In the genomic region with DNA sequence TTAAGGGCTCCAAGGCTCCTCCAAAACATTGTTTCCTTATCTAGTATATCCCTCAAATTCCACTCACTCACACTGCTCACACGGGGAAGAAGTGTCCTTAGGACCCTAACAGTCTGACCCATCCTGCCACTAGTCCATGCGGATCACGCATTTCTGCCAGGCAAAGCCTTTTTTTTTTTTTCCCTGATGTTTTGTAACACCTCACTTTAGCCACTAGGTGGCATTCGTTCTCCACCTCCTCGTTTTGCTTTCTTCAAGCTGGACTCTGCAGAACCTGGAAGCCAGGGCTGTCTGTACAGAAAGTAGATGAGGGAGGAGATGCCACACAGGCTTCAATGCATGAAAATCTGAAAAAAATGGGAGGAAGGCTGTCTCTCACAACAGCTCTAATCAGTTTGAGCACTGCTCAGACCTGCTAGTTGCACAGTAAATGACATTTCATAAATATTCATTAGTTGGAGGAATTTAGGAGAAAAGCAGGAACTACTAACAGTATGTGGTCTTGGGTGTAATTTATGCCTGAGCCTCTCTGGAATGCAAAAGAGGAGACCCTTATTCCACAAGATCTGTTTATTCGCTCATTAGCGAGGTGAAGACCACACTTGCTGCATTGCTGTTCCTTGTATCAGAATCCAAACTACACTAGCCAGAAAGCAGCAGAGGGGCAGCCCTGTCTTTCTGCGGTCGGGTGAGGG, we compare ENCODE assay signal across 9 mouse cellular contexts. TPM values are rescaled to one million over a fixed set of nuclear protein-coding genes. Genes with fewer than 3 reads are reported as not detected.
DNase-seq lines count a peak whose midpoint lies in the region; ATAC-seq and TF ChIP-seq lines count a peak whose summit lies in the region.
"Had no signal": no experiment of that assay in that cellular context is flagged by ENCODE, and none has a peak within 500 bp of the region (broad histone marks: within the 10 kb centered on the region; RNA-seq: fewer than 3 reads in every experiment).

No protein-coding gene starts in this region.

- ATAC-seq in embryonic facial prominence, embryonic 14.5 days (ENCODE audit: low read depth) = peak; percentile 75
- ATAC-seq in hindbrain, embryonic 14.5 days (ENCODE audit: low FRiP score) = peak; percentile 86
- peak; percentile 65; the same call in 1 of the 2 replicates for ATAC-seq in stomach, embryonic 14.5 days (ENCODE audit: insufficient number of reproducible peaks, insufficient read depth, low FRiP score, low read depth)

- no peak for DNase-seq in spleen, adult 2 months (ENCODE audit: low read depth in 1 of 2, low spot score in 2 of 2)
- DNase-seq in spleen, postnatal 14 days (ENCODE audit: low spot score in 2 of 2) = no peak
- DNase-seq in embryonic facial prominence, embryonic 14.5 days (ENCODE audit: low spot score) = peak; percentile 83
- peak; percentile 87 for DNase-seq in hindbrain, embryonic 14.5 days (ENCODE audit: low spot score)
- peak; percentile 59 to 64 for DNase-seq in layer of hippocampus, postnatal 14 days (ENCODE audit: low spot score in 2 of 2)
- DNase-seq in midbrain, embryonic 10.5 days (ENCODE audit: low spot score) = peak; percentile 48

- H3K4me2 ChIP-seq in embryonic facial prominence, embryonic 14.5 days (ENCODE audit: low read depth, low read length) = no peak overlapping the region
- H3K4me2 ChIP-seq in hindbrain, embryonic 14.5 days (replicated peaks) = no peak overlapping the region
- no peak overlapping the region for H3K4me2 ChIP-seq in stomach, embryonic 14.5 days (replicated peaks; ENCODE audit: low read depth, low read length)
- H3K4me2 ChIP-seq: stomach, embryonic 15.5 days had no signal

- H3K27me3 ChIP-seq in spleen, adult 2 months (ENCODE audit: control insufficient read depth, insufficient read depth, low read length) = no peaks in the 10 kb centered on the region
- H3K27me3 ChIP-seq in embryonic facial prominence, embryonic 14.5 days (replicated peaks; ENCODE audit: control insufficient read depth, insufficient read depth, low read length) = no peaks in the 10 kb centered on the region
- H3K27me3 ChIP-seq in hindbrain, embryonic 14.5 days (ENCODE audit: control insufficient read depth, insufficient read depth, low read length) = no peaks in the 10 kb centered on the region
- H3K27me3 ChIP-seq in midbrain, embryonic 10.5 days (ENCODE audit: low read depth, poor library complexity, severe bottlenecking) = no peaks in the 10 kb centered on the region
- no peaks in the 10 kb centered on the region for H3K27me3 ChIP-seq in stomach, embryonic 14.5 days (ENCODE audit: control insufficient read depth, insufficient read depth, low read length)
- H3K27me3 ChIP-seq: stomach, embryonic 15.5 days had no signal

- H3K9ac ChIP-seq in embryonic facial prominence, embryonic 14.5 days (ENCODE audit: low read depth, low read length) = no peak overlapping the region
- H3K9ac ChIP-seq in hindbrain, embryonic 14.5 days = no peak overlapping the region
- H3K9ac ChIP-seq in stomach, embryonic 14.5 days (replicated peaks; ENCODE audit: low read depth, low read length) = no peak overlapping the region
- H3K9ac ChIP-seq: stomach, embryonic 15.5 days had no signal

- WGBS in spleen, adult 2 months = 23% methylated on average over 9 of the region's 9 CpGs
- WGBS in embryonic facial prominence, embryonic 14.5 days = 19% methylated on average over 9 of the region's 9 CpGs
- 16% methylated on average over 9 of the region's 9 CpGs for WGBS in hindbrain, embryonic 14.5 days
- WGBS in midbrain, embryonic 10.5 days = 26% methylated on average over 9 of the region's 9 CpGs
- WGBS in stomach, embryonic 14.5 days = 24% methylated on average over 9 of the region's 9 CpGs

- no peak overlapping the region for H3K4me3 ChIP-seq in spleen, adult 2 months (ENCODE audit: extremely low read depth, insufficient read depth, insufficient read length)
- no peak overlapping the region for H3K4me3 ChIP-seq in bone marrow macrophage, adult 2 months (ENCODE audit: insufficient read depth, low read length)
- no peak overlapping the region for H3K4me3 ChIP-seq in embryonic facial prominence, embryonic 14.5 days (ENCODE audit: low read depth, low read length)
- H3K4me3 ChIP-seq in hindbrain, embryonic 14.5 days (replicated peaks; ENCODE audit: low read length) = no peak overlapping the region
- H3K4me3 ChIP-seq in midbrain, embryonic 10.5 days = no peak overlapping the region
- H3K4me3 ChIP-seq in stomach, embryonic 14.5 days (ENCODE audit: low read depth, low read length) = no peak overlapping the region
- H3K4me3 ChIP-seq: stomach, embryonic 15.5 days had no signal

- no peak for TF ChIP-seq POLR2A in spleen, adult 2 months (IDR thresholded peaks at IDR 0.05; ENCODE audit: low read depth, low read length)
- no peak for TF ChIP-seq POLR2A in bone marrow macrophage, adult 2 months (IDR thresholded peaks at IDR 0.05; ENCODE audit: borderline replicate concordance, low read depth, low read length)

- no peaks in the 10 kb centered on the region for H3K4me1 ChIP-seq in spleen, adult 2 months (ENCODE audit: control insufficient read depth, insufficient read depth, insufficient read length)
- no peaks in the 10 kb centered on the region for H3K4me1 ChIP-seq in bone marrow macrophage, adult 2 months (ENCODE audit: control insufficient read depth, insufficient read depth, low read length)
- H3K4me1 ChIP-seq in embryonic facial prominence, embryonic 14.5 days (ENCODE audit: control insufficient read depth, insufficient read depth, low read length) = no peaks in the 10 kb centered on the region
- no peaks in the 10 kb centered on the region for H3K4me1 ChIP-seq in hindbrain, embryonic 14.5 days (replicated peaks; ENCODE audit: control insufficient read depth, insufficient read depth, low read length)
- H3K4me1 ChIP-seq in midbrain, embryonic 10.5 days = 0 out of 2 replicates have a peak, but pooled peaks cover 4% of the 10 kb centered on the region
- H3K4me1 ChIP-seq in stomach, embryonic 14.5 days (ENCODE audit: control insufficient read depth, insufficient read depth, low read length) = no peaks in the 10 kb centered on the region
- H3K4me1 ChIP-seq: stomach, embryonic 15.5 days had no signal

- no peak overlapping the region for H3K27ac ChIP-seq in spleen, adult 2 months (ENCODE audit: insufficient read depth, low read length)
- no peak overlapping the region for H3K27ac ChIP-seq in bone marrow macrophage, adult 2 months (ENCODE audit: insufficient read depth, low read depth, low read length)
- no peak overlapping the region for H3K27ac ChIP-seq in embryonic facial prominence, embryonic 14.5 days (replicated peaks; ENCODE audit: low read depth, low read length)
- H3K27ac ChIP-seq in hindbrain, embryonic 14.5 days = no peak overlapping the region
- H3K27ac ChIP-seq in midbrain, embryonic 10.5 days (replicated peaks) = no peak overlapping the region
- H3K27ac ChIP-seq in stomach, embryonic 14.5 days (ENCODE audit: low read length) = no peak overlapping the region
- H3K27ac ChIP-seq: stomach, embryonic 15.5 days had no signal

- H3K36me3 ChIP-seq in spleen, adult 2 months (ENCODE audit: control insufficient read depth, insufficient read depth, low read length) = no peaks in the 10 kb centered on the region
- H3K36me3 ChIP-seq in embryonic facial prominence, embryonic 14.5 days (ENCODE audit: control insufficient read depth, insufficient read depth, low read length) = no peaks in the 10 kb centered on the region
- no peaks in the 10 kb centered on the region for H3K36me3 ChIP-seq in hindbrain, embryonic 14.5 days (replicated peaks; ENCODE audit: control insufficient read depth, insufficient read depth)
- H3K36me3 ChIP-seq in midbrain, embryonic 10.5 days = no peaks in the 10 kb centered on the region
- H3K36me3 ChIP-seq in stomach, embryonic 14.5 days (ENCODE audit: control insufficient read depth, insufficient read depth, low read length) = no peaks in the 10 kb centered on the region
- H3K36me3 ChIP-seq: stomach, embryonic 15.5 days had no signal

- no peaks in the 10 kb centered on the region for H3K9me3 ChIP-seq in embryonic facial prominence, embryonic 14.5 days (ENCODE audit: control insufficient read depth, low read length)
- no peaks in the 10 kb centered on the region for H3K9me3 ChIP-seq in hindbrain, embryonic 14.5 days (ENCODE audit: control insufficient read depth, low read length)
- H3K9me3 ChIP-seq in midbrain, embryonic 10.5 days (replicated peaks) = no peaks in the 10 kb centered on the region
- no peaks in the 10 kb centered on the region for H3K9me3 ChIP-seq in stomach, embryonic 14.5 days (ENCODE audit: control insufficient read depth, low read depth, low read length)
- H3K9me3 ChIP-seq: stomach, embryonic 15.5 days had no signal

- peak; percentile 39; the same call in 1 of the 2 replicates for TF ChIP-seq CTCF in spleen, adult 2 months (IDR thresholded peaks at IDR 0.05; ENCODE audit: extremely low read depth, insufficient read depth, insufficient read length, insufficient replicate concordance)
- TF ChIP-seq CTCF in bone marrow macrophage, adult 2 months (IDR thresholded peaks at IDR 0.05; ENCODE audit: low read depth, low read length) = peak; percentile 50; the same call in 1 of the 2 replicates

RNA-seq across cellular contexts. Expression of a gene that starts 6.9 kb away (rescaled TPM):
- not detected in 2 replicates for polyA plus RNA-seq in spleen, adult 2 months (2012; rRNA removed)
- not detected in 2 replicates for polyA plus RNA-seq in bone marrow macrophage, adult 2 months (2012; ENCODE audit: insufficient read depth, insufficient read length, missing spikeins)
- polyA plus RNA-seq in embryonic facial prominence, embryonic 14.5 days (2014; fragmentation: Nextera tagmentation; extraction: Ambion mirVana) = 0.07 and 0.13 TPM in 2 replicates
- polyA plus RNA-seq in hindbrain, embryonic 14.5 days (2014; fragmentation: Nextera tagmentation; extraction: Ambion mirVana) = 0.51 and 0.59 TPM in 2 replicates
- 1 to 10 TPM in 1 of 2 experiments, under 1 TPM in 1; 0.65 to 1.3 TPM for total RNA-seq in layer of hippocampus, postnatal 14 days (2021)
- not detected in 2 replicates for polyA plus RNA-seq in midbrain, embryonic 10.5 days (2016; fragmentation: Nextera tagmentation; extraction: Ambion mirVana)
- 0.13 TPM in 1 of 2 replicates, not detected in the other for polyA plus RNA-seq in stomach, embryonic 14.5 days (2014; fragmentation: Nextera tagmentation; extraction: Ambion mirVana)

RNA-seq across cellular contexts. Expression of a gene that starts 56.9 kb away (rescaled TPM):
- polyA plus RNA-seq in spleen, adult 2 months (2012; rRNA removed) = 16.6 and 19.5 TPM in 2 replicates
- 46.9 and 49.5 TPM in 2 replicates for polyA plus RNA-seq in bone marrow macrophage, adult 2 months (2012; ENCODE audit: insufficient read depth, insufficient read length, missing spikeins)
- 54.8 and 55.3 TPM in 2 replicates for polyA plus RNA-seq in embryonic facial prominence, embryonic 14.5 days (2014; fragmentation: Nextera tagmentation; extraction: Ambion mirVana)
- 63.9 and 65.7 TPM in 2 replicates for polyA plus RNA-seq in hindbrain, embryonic 14.5 days (2014; fragmentation: Nextera tagmentation; extraction: Ambion mirVana)
- 10 to 100 TPM; 71.0 to 78.1 TPM for total RNA-seq in layer of hippocampus, postnatal 14 days (2021)
- 49.7 and 53.9 TPM in 2 replicates for polyA plus RNA-seq in midbrain, embryonic 10.5 days (2016; fragmentation: Nextera tagmentation; extraction: Ambion mirVana)
- polyA plus RNA-seq in stomach, embryonic 14.5 days (2014; fragmentation: Nextera tagmentation; extraction: Ambion mirVana) = 48.6 and 59.6 TPM in 2 replicates

Comparison
In these comparisons a context has a peak if more than half of its experiments do, and no peak if none do; other contexts are left out.
1. DNase-seq: peak in embryonic facial prominence, embryonic 14.5 days (single experiment), hindbrain, embryonic 14.5 days (single experiment), layer of hippocampus, postnatal 14 days (2 of 2) and midbrain, embryonic 10.5 days (single experiment); none in spleen, adult 2 months (0 of 2) and spleen, postnatal 14 days (0 of 2).
2. Peak in every context shown above with its lines, with median percentiles within 50 percentile points of each other: ATAC-seq.